Mouse (Mus musculus) E14TG2a.4 (cell line): ENCODE data around the gene Fhod1.

Source experiments
- CTCF ChIP-seq: conservative IDR thresholded peaks from 2 replicates; pipeline ENCODE4 v1.5.1; 2014; ENCODE audit warnings: low read length
- NANOG ChIP-seq: IDR thresholded peaks from 2 replicates; pipeline ENCODE4 v1.6.1; 2014; ENCODE audit warnings: borderline replicate concordance, low read length, mixed read lengths

DNA sequence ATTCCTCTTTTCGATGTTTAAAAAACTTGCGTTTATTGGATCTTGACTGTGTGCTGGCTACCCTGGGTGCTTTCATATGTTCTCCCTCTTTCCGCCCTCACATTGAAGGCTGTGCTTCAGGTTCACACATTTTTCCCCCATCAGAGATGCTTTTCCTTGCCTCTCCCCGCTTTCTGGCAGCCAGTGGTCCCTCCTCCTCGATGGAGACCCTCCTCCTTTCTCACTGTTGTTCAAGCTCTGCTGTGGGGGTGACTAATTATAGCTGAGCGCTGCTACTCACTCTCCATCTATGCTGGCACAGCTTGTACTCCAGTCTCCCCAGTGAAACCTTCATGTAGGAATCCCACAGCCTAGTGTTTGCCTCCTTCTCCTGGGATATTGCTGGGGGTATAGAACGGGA, 2.4 kb upstream of the Fhod1 start:
- TF ChIP-seq CTCF = no peak
- no peak for TF ChIP-seq NANOG
